In genomic region chr1:147446601-147447000, GRCm38 (mm10) we compare ENCODE assay signal across 23 mouse cellular contexts.
DNase-seq lines count a peak whose midpoint lies in the region; ATAC-seq and TF ChIP-seq lines count a peak whose summit lies in the region.
"Had no signal": no experiment of that assay in that cellular context is flagged by ENCODE, and none has a peak within 500 bp of the region (broad histone marks: within the 10 kb centered on the region; RNA-seq: fewer than 3 reads in every experiment).

No protein-coding gene starts in this region.

- ATAC-seq in embryonic facial prominence, embryonic 14.5 days (ENCODE audit: low read depth): no peak
- ATAC-seq in midbrain, postnatal 0 days (ENCODE audit: low FRiP score): no peak
- ATAC-seq in midbrain, embryonic 16.5 days: no peak
- ATAC-seq: activated CD4-positive, CD25-positive, alpha-beta regulatory T cell, adult 4 months; forebrain, embryonic 13.5 days; forebrain, embryonic 16.5 days; Patski had no signal

- H3K27ac ChIP-seq in embryonic facial prominence, embryonic 14.5 days (replicated peaks; ENCODE audit: low read depth, low read length): no peak overlapping the region
- H3K27ac ChIP-seq in embryonic facial prominence, embryonic 10.5 days (replicated peaks): no peak overlapping the region
- no peak overlapping the region for H3K27ac ChIP-seq in midbrain, postnatal 0 days (ENCODE audit: low read depth, low read length)
- H3K27ac ChIP-seq in midbrain, embryonic 16.5 days (ENCODE audit: low read length): no peak overlapping the region
- H3K27ac ChIP-seq: embryonic facial prominence, embryonic 12.5 days; embryonic facial prominence, embryonic 15.5 days; forebrain, embryonic 13.5 days had no signal

- H3K9me3 ChIP-seq in embryonic facial prominence, embryonic 14.5 days (ENCODE audit: control insufficient read depth, low read length): no peaks in the 10 kb centered on the region
- no peaks in the 10 kb centered on the region for H3K9me3 ChIP-seq in embryonic facial prominence, embryonic 10.5 days
- H3K9me3 ChIP-seq in midbrain, postnatal 0 days (ENCODE audit: low read length): no peaks in the 10 kb centered on the region
- H3K9me3 ChIP-seq in midbrain, embryonic 16.5 days (replicated peaks; ENCODE audit: control insufficient read depth, low read length, poor library complexity, severe bottlenecking): no peaks in the 10 kb centered on the region
- H3K9me3 ChIP-seq: embryonic facial prominence, embryonic 12.5 days; embryonic facial prominence, embryonic 15.5 days; forebrain, embryonic 13.5 days had no signal

- H3K4me1 ChIP-seq in embryonic facial prominence, embryonic 14.5 days (ENCODE audit: control insufficient read depth, insufficient read depth, low read length): no peaks in the 10 kb centered on the region
- H3K4me1 ChIP-seq in embryonic facial prominence, embryonic 10.5 days: no peaks in the 10 kb centered on the region
- no peaks in the 10 kb centered on the region for H3K4me1 ChIP-seq in midbrain, postnatal 0 days (ENCODE audit: insufficient read depth, low read length)
- H3K4me1 ChIP-seq in midbrain, embryonic 16.5 days (ENCODE audit: control insufficient read depth, insufficient read depth, low read length): no peaks in the 10 kb centered on the region
- H3K4me1 ChIP-seq: embryonic facial prominence, embryonic 12.5 days; embryonic facial prominence, embryonic 15.5 days; forebrain, embryonic 13.5 days had no signal

- no peak overlapping the region for H3K9ac ChIP-seq in embryonic facial prominence, embryonic 14.5 days (ENCODE audit: low read depth, low read length)
- no peak overlapping the region for H3K9ac ChIP-seq in midbrain, postnatal 0 days (replicated peaks; ENCODE audit: low read length, poor library complexity, severe bottlenecking)
- no peak overlapping the region for H3K9ac ChIP-seq in midbrain, embryonic 16.5 days (ENCODE audit: low read depth, low read length)
- H3K9ac ChIP-seq: embryonic facial prominence, embryonic 12.5 days; embryonic facial prominence, embryonic 15.5 days; forebrain, embryonic 13.5 days had no signal

- peak; percentile 11 for DNase-seq in embryonic facial prominence, embryonic 14.5 days (ENCODE audit: low spot score)
- DNase-seq in embryonic facial prominence, embryonic 10.5 days (ENCODE audit: low spot score): no peak
- peak; percentile 32 for DNase-seq in midbrain, postnatal 0 days (ENCODE audit: low spot score)
- DNase-seq in brain, embryonic 14.5 days (ENCODE audit: low read depth): peak; percentile 27
- DNase-seq in retina, postnatal 1 day: peak; percentile 56
- DNase-seq in left cerebral cortex, postnatal 36 days (ENCODE audit: low spot score in 2 of 2): no peak
- DNase-seq in left cerebral cortex, adult 8-10 months (ENCODE audit: low spot score in 2 of 2): no peak
- DNase-seq: adrenal gland, adult 8-10 months; adrenal gland, postnatal 14 days; adrenal gland, postnatal 36 days; cerebellum, adult 11-12 months; cerebellum, adult 2 months; cerebellum, adult 9-10 months; cerebellum, postnatal 36 days; embryo, embryonic 11 days had no signal

- no peak overlapping the region for H3K4me2 ChIP-seq in embryonic facial prominence, embryonic 14.5 days (ENCODE audit: low read depth, low read length)
- H3K4me2 ChIP-seq in midbrain, postnatal 0 days (ENCODE audit: low read depth, low read length, poor library complexity, severe bottlenecking): no peak overlapping the region
- no peak overlapping the region for H3K4me2 ChIP-seq in midbrain, embryonic 16.5 days (ENCODE audit: low read length)
- H3K4me2 ChIP-seq: embryonic facial prominence, embryonic 12.5 days; embryonic facial prominence, embryonic 15.5 days; forebrain, embryonic 13.5 days had no signal

- no peak for TF ChIP-seq CTCF in midbrain, postnatal 0 days (IDR thresholded peaks at IDR 0.05)
- no peak for TF ChIP-seq CTCF in brain, embryonic 14.5 days (IDR thresholded peaks at IDR 0.05; ENCODE audit: borderline replicate concordance, extremely low read depth, insufficient read depth, insufficient read length)

- TF ChIP-seq POLR2A in brain, embryonic 14.5 days (IDR thresholded peaks at IDR 0.05; ENCODE audit: borderline replicate concordance, extremely low read depth, insufficient read depth, insufficient read length, poor library complexity, severe bottlenecking): no peak

- H3K4me3 ChIP-seq in embryonic facial prominence, embryonic 14.5 days (ENCODE audit: low read depth, low read length): no peak overlapping the region
- no peak overlapping the region for H3K4me3 ChIP-seq in embryonic facial prominence, embryonic 10.5 days
- H3K4me3 ChIP-seq in midbrain, postnatal 0 days (ENCODE audit: low read depth, low read length): no peak overlapping the region
- no peak overlapping the region for H3K4me3 ChIP-seq in midbrain, embryonic 16.5 days (ENCODE audit: low read depth, low read length)
- H3K4me3 ChIP-seq: embryonic facial prominence, embryonic 12.5 days; embryonic facial prominence, embryonic 15.5 days; erythroblast, embryonic 14.5 days; forebrain, embryonic 13.5 days had no signal

- H3K27me3 ChIP-seq in embryonic facial prominence, embryonic 14.5 days (replicated peaks; ENCODE audit: control insufficient read depth, insufficient read depth, low read length): no peaks in the 10 kb centered on the region
- H3K27me3 ChIP-seq in embryonic facial prominence, embryonic 10.5 days (replicated peaks; ENCODE audit: low read depth, poor library complexity, severe bottlenecking): no peaks in the 10 kb centered on the region
- H3K27me3 ChIP-seq in midbrain, postnatal 0 days (ENCODE audit: insufficient read depth, low read length): no peaks in the 10 kb centered on the region
- no peaks in the 10 kb centered on the region for H3K27me3 ChIP-seq in midbrain, embryonic 16.5 days (ENCODE audit: control insufficient read depth, insufficient read depth, low read depth, low read length)
- H3K27me3 ChIP-seq: embryonic facial prominence, embryonic 12.5 days; embryonic facial prominence, embryonic 15.5 days; forebrain, embryonic 13.5 days; Patski had no signal

- intact Hi-C loops in left cerebral cortex, postnatal 36 days (cut with DNase I): no loop called here

- H3K36me3 ChIP-seq in embryonic facial prominence, embryonic 14.5 days (ENCODE audit: control insufficient read depth, insufficient read depth, low read length): no peaks in the 10 kb centered on the region
- no peaks in the 10 kb centered on the region for H3K36me3 ChIP-seq in embryonic facial prominence, embryonic 10.5 days (replicated peaks)
- no peaks in the 10 kb centered on the region for H3K36me3 ChIP-seq in midbrain, postnatal 0 days (ENCODE audit: insufficient read depth, low read length)
- no peaks in the 10 kb centered on the region for H3K36me3 ChIP-seq in midbrain, embryonic 16.5 days (ENCODE audit: control insufficient read depth, insufficient read depth, low read length)
- H3K36me3 ChIP-seq: embryonic facial prominence, embryonic 12.5 days; embryonic facial prominence, embryonic 15.5 days had no signal

- WGBS in embryonic facial prominence, embryonic 14.5 days: 69% methylated on average over 3 of the region's 3 CpGs
- WGBS in embryonic facial prominence, embryonic 10.5 days: 85% methylated on average over 3 of the region's 3 CpGs
- WGBS in midbrain, postnatal 0 days: 66% methylated on average over 3 of the region's 3 CpGs
- 67% methylated on average over 3 of the region's 3 CpGs for WGBS in midbrain, embryonic 16.5 days

Comparison
In these comparisons a context has a peak if more than half of its experiments do, and no peak if none do; other contexts are left out.
1. DNase-seq: peak in embryonic facial prominence, embryonic 14.5 days (single experiment), midbrain, postnatal 0 days (single experiment), brain, embryonic 14.5 days (single experiment) and retina, postnatal 1 day (single experiment); none in embryonic facial prominence, embryonic 10.5 days (single experiment), left cerebral cortex, postnatal 36 days (0 of 2) and left cerebral cortex, adult 8-10 months (0 of 2).